Mouse (Mus musculus) c-Kit-negative CD71-positive TER-119-positive erythroid progenitor cells, embryonic 14.5 days (primary cell): Measurements from ENCODE around the gene Hdac4.

Experiments
- DNase-seq: peaks from one replicate; pipeline ENCODE4 v3.0.0-alpha.2; 2013; ENCODE audit warnings: low read depth, low spot score

Hdac4 gene

GRCm38 (mm10) chr1:92195360-92196149 lies at the start of gene Hdac4:
TSS of gene Hdac4 (minus strand) at chr1:92195699.
- DNase-seq = no peak

- DNase-seq = no peak
Observed at GRCm38 (mm10) chr1:92243549-92243948, 48.0 kb upstream of the Hdac4 start.

- no peak for DNase-seq
Observed at GRCm38 (mm10) chr1:92240072-92240471, 44.6 kb upstream of the Hdac4 start.

- no peak for DNase-seq
Observed at GRCm38 (mm10) chr1:92235600-92235999, 40.1 kb upstream of the Hdac4 start.

GRCm38 (mm10) chr1:92225297-92225696 lies 29.8 kb upstream of the Hdac4 start:
- DNase-seq = no peak

GRCm38 (mm10) chr1:92223956-92224891 lies 28.7 kb upstream of the Hdac4 start:
- no peak for DNase-seq

- DNase-seq = no peak
Observed at GRCm38 (mm10) chr1:92216710-92217109, 21.2 kb upstream of the Hdac4 start.

- DNase-seq = no peak
Observed at GRCm38 (mm10) chr1:92215996-92216630, 20.6 kb upstream of the Hdac4 start.

- DNase-seq = no peak
Observed at GRCm38 (mm10) chr1:92215131-92215638, 19.7 kb upstream of the Hdac4 start.

GRCm38 (mm10) chr1:92212003-92212750 lies 16.7 kb upstream of the Hdac4 start:
- DNase-seq = no peak

GRCm38 (mm10) chr1:92202639-92203352 lies 7.3 kb upstream of the Hdac4 start:
- DNase-seq = no peak

GRCm38 (mm10) chr1:92190463-92190862 lies 5.0 kb downstream of the Hdac4 start:
- no peak for DNase-seq

- DNase-seq = no peak
Observed at GRCm38 (mm10) chr1:92187137-92187536, 8.4 kb downstream of the Hdac4 start.

GRCm38 (mm10) chr1:92184600-92184999 lies 10.9 kb downstream of the Hdac4 start:
- DNase-seq = no peak

GRCm38 (mm10) chr1:92183101-92183790 lies 12.3 kb downstream of the Hdac4 start:
- no peak for DNase-seq

- DNase-seq = no peak
Observed at GRCm38 (mm10) chr1:92181970-92182369, 13.5 kb downstream of the Hdac4 start.

- peak; percentile 99 for DNase-seq
Observed at GRCm38 (mm10) chr1:92180141-92181137, 15.1 kb downstream of the Hdac4 start.

- no peak for DNase-seq
Observed at GRCm38 (mm10) chr1:92179489-92180006, 16.0 kb downstream of the Hdac4 start.
